Mouse (Mus musculus): Measurements from ENCODE around the gene 4921504E06Rik.

DNA sequence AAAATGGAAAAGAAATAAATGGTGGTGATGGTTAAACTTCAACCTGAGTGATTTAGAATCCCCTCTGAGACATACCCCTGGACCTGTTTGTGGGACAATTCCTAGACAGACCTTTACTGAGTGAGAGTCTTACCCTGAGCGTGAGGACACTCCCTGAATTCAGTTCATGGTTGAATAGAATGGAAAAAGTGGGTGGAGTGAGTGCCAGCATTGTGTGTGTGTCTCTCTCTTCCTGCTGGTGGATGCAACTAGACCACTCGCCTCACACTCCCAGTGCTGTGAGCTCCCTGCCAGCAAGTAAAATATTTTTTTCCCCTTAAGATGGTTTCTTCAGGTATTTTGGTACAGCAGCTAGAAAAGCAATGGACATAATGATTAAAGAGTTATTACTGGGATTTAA, 42.7 kb upstream of the 4921504E06Rik start:
- TF ChIP-seq CTCF (IDR thresholded peaks at IDR 0.05; ENCODE audit: low read depth, low read length) (no peak), POLR2A (IDR thresholded peaks at IDR 0.05; ENCODE audit: extremely low read depth, insufficient read depth, low read length) (no peak)
